Mouse (Mus musculus) MEL (cell line): ENCODE data around the gene Hoxd11.

Source experiments
- CHD2 ChIP-seq: IDR thresholded peaks from 2 replicates; pipeline ENCODE4 v1.6.1; 2011; ENCODE audit warnings: low read length, improper control_type of control experiment
- CTCF ChIP-seq, 3 experiments: IDR thresholded peaks in 2 of 3; conservative IDR thresholded peaks in 1 of 3; 2 replicates each; pipeline ENCODE4 v1.5.1; 2011 to 2012; ENCODE audit warnings: low read length in 3 of 3, low read depth in 2 of 3, mild to moderate bottlenecking in 2 of 3, improper control_type of control experiment in 1 of 3, inconsistent platforms in 1 of 3, mixed read lengths in 1 of 3, moderate library complexity in 1 of 3; ENCODE audit not compliant: control insufficient read depth in 1 of 3, insufficient read depth in 1 of 3, poor library complexity in 1 of 3, severe bottlenecking in 1 of 3
- HCFC1 ChIP-seq: IDR thresholded peaks from 2 replicates; pipeline ENCODE4 v1.6.1; 2012; ENCODE audit warnings: low read depth, mild to moderate bottlenecking, inconsistent platforms, low read length, improper control_type of control experiment, moderate library complexity
- MAZ ChIP-seq: IDR thresholded peaks from 2 replicates; pipeline ENCODE4 v1.6.1; 2012; ENCODE audit warnings: low read depth, mild to moderate bottlenecking, inconsistent platforms, low read length, improper control_type of control experiment
- MYB ChIP-seq: IDR thresholded peaks from 2 replicates; pipeline ENCODE4 v1.6.1; 2011; ENCODE audit warnings: mild to moderate bottlenecking, low read depth, low read length, improper control_type of control experiment
- POLR2A ChIP-seq, 2 experiments: IDR thresholded peaks; 2 replicates each; pipeline ENCODE4 v1.6.1; 2011 to 2012; ENCODE audit warnings: low read length in 2 of 2, mild to moderate bottlenecking in 2 of 2, control low read depth in 1 of 2, improper control_type of control experiment in 1 of 2, low read depth in 1 of 2, moderate library complexity in 1 of 2; ENCODE audit not compliant: control insufficient read depth in 1 of 2, insufficient read depth in 1 of 2, poor library complexity in 1 of 2
- POLR2AphosphoS5 ChIP-seq: IDR thresholded peaks from 2 replicates; pipeline ENCODE4 v1.6.1; 2012; ENCODE audit warnings: low read depth, borderline replicate concordance, mild to moderate bottlenecking, inconsistent platforms, low read length, moderate library complexity, mixed read lengths
- USF2 ChIP-seq, 2 experiments: IDR thresholded peaks; 2 replicates each; pipeline ENCODE4 v1.6.1; 2011 to 2012; ENCODE audit warnings: improper control_type of control experiment in 2 of 2, low read length in 2 of 2, borderline replicate concordance in 1 of 2, inconsistent platforms in 1 of 2, low read depth in 1 of 2, mild to moderate bottlenecking in 1 of 2; ENCODE audit not compliant: insufficient read depth in 1 of 2
- ZKSCAN1 ChIP-seq: IDR thresholded peaks from 2 replicates; pipeline ENCODE4 v1.6.1; 2012; ENCODE audit warnings: low read depth, mild to moderate bottlenecking, inconsistent platforms, low read length, improper control_type of control experiment, moderate library complexity
- ZNF384 ChIP-seq: IDR thresholded peaks from 2 replicates; pipeline ENCODE4 v1.6.1; 2012; ENCODE audit warnings: low read depth, mild to moderate bottlenecking, inconsistent platforms, low read length, improper control_type of control experiment

DNA sequence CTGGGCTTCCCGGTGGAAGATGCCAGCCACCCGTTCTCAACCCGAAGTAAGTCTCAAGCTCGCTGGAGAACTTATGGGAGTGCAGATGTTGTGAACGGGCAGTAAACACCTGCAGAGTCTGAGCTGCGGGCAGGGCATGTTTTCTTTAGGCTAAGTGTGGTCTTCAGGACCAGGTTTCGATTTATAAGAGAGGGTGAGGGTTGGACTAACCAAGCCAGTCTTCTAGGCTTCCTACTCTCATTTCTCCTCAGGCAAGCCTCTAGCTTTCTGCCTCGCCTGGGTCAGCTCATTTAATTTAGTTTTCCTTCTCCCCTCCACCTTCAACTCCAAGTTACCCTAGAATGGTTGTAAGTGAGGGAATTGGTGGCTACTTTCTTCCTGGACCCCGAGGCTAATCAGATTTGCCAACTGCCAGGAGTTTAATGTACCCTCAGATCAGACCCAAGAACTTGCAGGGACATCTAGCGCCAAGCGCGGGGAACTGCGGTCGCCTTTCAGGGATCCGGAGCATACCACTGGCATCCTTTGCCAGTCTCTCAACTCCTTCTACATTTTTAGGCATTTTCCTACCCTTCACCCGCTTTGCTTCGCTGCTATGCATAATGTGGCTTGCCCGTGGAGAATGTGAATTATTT is 15.9 kb upstream of the Hoxd11 start:
- TF ChIP-seq HCFC1 (no peak), CTCF (IDR thresholded peaks at IDR 0.05 in 2 of 3, conservative IDR thresholded peaks at IDR 0.05 in 1 of 3; ENCODE audit: control insufficient read depth in 1 of 3, insufficient read depth in 1 of 3, low read depth in 2 of 3, low read length in 3 of 3, poor library complexity in 1 of 3, severe bottlenecking in 1 of 3) (peak; percentile 80 to 91 (median 89)), POLR2A (IDR thresholded peaks at IDR 0.05; ENCODE audit: control insufficient read depth in 1 of 2, insufficient read depth in 1 of 2, low read depth in 1 of 2, low read length in 2 of 2, poor library complexity in 1 of 2) (no peak), POLR2AphosphoS5 (no peak), ZKSCAN1 (no peak), USF2 (IDR thresholded peaks at IDR 0.05; ENCODE audit: borderline replicate concordance in 1 of 2, insufficient read depth in 1 of 2, low read depth in 1 of 2, low read length in 2 of 2) (no peak), CHD2 (no peak), MYB (no peak), MAZ (no peak), ZNF384 (0 out of 2 replicates have a peak, but pooled peaks have one; percentile 15)
